Mouse (Mus musculus): Measurements from ENCODE around the gene Ubtd1.

GRCm38 (mm10) chr19:42019011-42019522, 37.5 kb downstream of the Ubtd1 start:
- TF ChIP-seq TCF12 (IDR thresholded peaks at IDR 0.05; ENCODE audit: low read depth, low read length) (no peak), CTCF (conservative IDR thresholded peaks at IDR 0.05 in 1 of 2, IDR thresholded peaks at IDR 0.05 in 1 of 2; ENCODE audit: low read depth in 2 of 2, low read length in 2 of 2) (no peak), MAX (IDR thresholded peaks at IDR 0.05; ENCODE audit: low read length) (no peak), POLR2A (IDR thresholded peaks at IDR 0.05; ENCODE audit: low read depth, low read length) (no peak), MAFK (IDR thresholded peaks at IDR 0.05; ENCODE audit: insufficient replicate concordance, low read length) (no peak), ETS1 (conservative IDR thresholded peaks at IDR 0.05; ENCODE audit: low read depth, low read length) (no peak), RAD21 (IDR thresholded peaks at IDR 0.05; ENCODE audit: low read depth, low read length) (no peak), CHD2 (IDR thresholded peaks at IDR 0.05; ENCODE audit: low read length) (no peak), MAZ (IDR thresholded peaks at IDR 0.05; ENCODE audit: low read depth, low read length) (no peak), TBP (conservative IDR thresholded peaks at IDR 0.05; ENCODE audit: low read depth, low read length) (no peak), MYC (IDR thresholded peaks at IDR 0.05; ENCODE audit: low read depth, low read length) (no peak)

Data from CH12.LX (cell line).